Mouse (Mus musculus): ENCODE results near the gene Ust. TPM values are rescaled to one million over a fixed set of nuclear protein-coding genes. Genes with fewer than 3 reads are reported as not detected.

The Ust gene
- polyA plus RNA-seq, 1 experiment from 2014 or later = 10.8 TPM

DNA sequence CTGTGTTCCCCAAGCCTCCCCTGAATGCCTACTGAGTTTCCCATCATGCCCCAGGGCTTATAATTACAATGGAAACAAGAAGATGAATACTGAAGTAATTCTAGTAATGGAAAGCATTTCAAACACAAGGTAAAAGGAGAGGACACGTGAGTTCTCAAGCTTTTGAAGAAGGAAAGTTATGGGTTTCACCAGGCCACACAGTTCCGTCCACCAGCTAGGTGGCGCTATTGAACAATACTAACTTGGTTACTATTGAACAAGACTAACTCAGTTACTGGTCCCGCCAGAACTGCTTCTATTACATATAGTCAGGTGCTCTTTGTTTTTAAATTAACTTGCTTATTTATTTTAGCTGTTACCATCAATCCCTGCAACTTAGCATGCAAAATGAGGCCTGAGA is 276.3 kb downstream of the Ust start:
- H3K27me3 ChIP-seq (replicated peaks; ENCODE audit: control insufficient read depth, insufficient read depth, low read length) = no peaks in the 10 kb centered on the region
- H3K4me1 ChIP-seq (ENCODE audit: control insufficient read depth, insufficient read depth, low read length) = no peaks in the 10 kb centered on the region
- WGBS = 15% methylated on average over 4 of the region's 4 CpGs
- no peak overlapping the region for H3K4me3 ChIP-seq (ENCODE audit: low read depth, low read length)
- H3K27ac ChIP-seq (replicated peaks; ENCODE audit: low read depth, low read length) = no peak overlapping the region
- H3K4me2 ChIP-seq (ENCODE audit: low read depth, low read length) = no peak overlapping the region
- ATAC-seq (ENCODE audit: low read depth) (no peak), DNase-seq (ENCODE audit: low spot score) (peak; percentile 83)
- H3K36me3 ChIP-seq (ENCODE audit: control insufficient read depth, insufficient read depth, low read length) = no peaks in the 10 kb centered on the region
- no peak overlapping the region for H3K9ac ChIP-seq (ENCODE audit: low read depth, low read length)
- H3K9me3 ChIP-seq (ENCODE audit: control insufficient read depth, low read length) = no peaks in the 10 kb centered on the region

DNA sequence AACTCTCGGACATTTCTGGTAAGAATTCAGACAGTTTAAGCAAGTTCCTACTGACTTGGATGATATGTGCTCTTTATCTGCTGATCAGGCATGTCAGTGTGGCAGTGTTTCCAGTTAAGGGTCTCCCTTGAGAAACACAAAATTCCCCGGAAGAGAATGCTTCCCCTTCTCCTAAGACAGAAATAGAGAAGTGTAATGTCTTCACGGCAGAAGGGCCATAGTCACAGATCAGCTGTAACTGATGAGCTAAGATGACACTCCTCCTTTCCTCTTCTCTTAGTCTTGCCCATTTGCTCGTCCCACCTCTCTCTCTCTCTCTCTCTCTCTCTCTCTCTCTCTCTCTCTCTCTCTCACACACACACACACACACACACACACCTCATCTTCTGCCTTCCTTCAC is 277.9 kb downstream of the Ust start:
- WGBS = 58% methylated on average over 4 of the region's 4 CpGs
- no peaks in the 10 kb centered on the region for H3K27me3 ChIP-seq (replicated peaks; ENCODE audit: control insufficient read depth, insufficient read depth, low read length)
- ATAC-seq (ENCODE audit: low read depth) = no peak

DNA sequence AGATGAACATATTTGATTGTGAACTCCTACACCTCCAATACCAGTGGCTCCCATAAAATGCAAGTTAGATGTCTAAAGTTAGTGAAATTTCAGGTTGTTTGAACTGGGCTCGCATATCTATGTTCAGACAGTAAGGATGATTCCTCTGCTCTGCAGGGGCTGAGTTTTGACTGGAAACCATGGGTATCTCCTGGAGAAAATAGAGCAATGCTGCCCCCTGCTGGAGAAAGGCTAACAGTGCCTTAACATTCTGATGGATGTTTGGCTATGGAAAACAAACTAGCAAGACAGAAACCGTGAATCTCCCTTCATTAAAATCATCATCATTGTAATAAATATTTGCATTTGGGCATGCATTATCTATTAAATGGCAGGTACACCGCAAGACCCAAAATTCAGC is 278.4 kb downstream of the Ust start:
- 10% methylated on average over 3 of the region's 3 CpGs for WGBS
- no peaks in the 10 kb centered on the region for H3K27me3 ChIP-seq (replicated peaks; ENCODE audit: control insufficient read depth, insufficient read depth, low read length)
- H3K4me1 ChIP-seq (ENCODE audit: control insufficient read depth, insufficient read depth, low read length) = no peaks in the 10 kb centered on the region
- no peak overlapping the region for H3K9ac ChIP-seq (ENCODE audit: low read depth, low read length)
- H3K27ac ChIP-seq (replicated peaks; ENCODE audit: low read depth, low read length) = no peak overlapping the region
- no peaks in the 10 kb centered on the region; the same call in 1 of the 2 replicates for H3K9me3 ChIP-seq (ENCODE audit: control insufficient read depth, low read length)
- peak; percentile 53; the same call in 1 of the 2 replicates for ATAC-seq (ENCODE audit: low read depth)
- DNase-seq (ENCODE audit: low spot score) = peak; percentile 88
- no peak overlapping the region for H3K4me3 ChIP-seq (ENCODE audit: low read depth, low read length)
- H3K4me2 ChIP-seq (ENCODE audit: low read depth, low read length) = no peak overlapping the region
- no peaks in the 10 kb centered on the region for H3K36me3 ChIP-seq (ENCODE audit: control insufficient read depth, insufficient read depth, low read length)

More for the DNA sequence above, 277.9 kb downstream of the Ust start:
- Histone ChIP-seq H3K4me1 (ENCODE audit: control insufficient read depth, insufficient read depth, low read length) (no peaks in the 10 kb centered on the region), H3K36me3 (ENCODE audit: control insufficient read depth, insufficient read depth, low read length) (no peaks in the 10 kb centered on the region), H3K4me3 (ENCODE audit: low read depth, low read length) (no peak overlapping the region), H3K9me3 (ENCODE audit: control insufficient read depth, low read length) (no peaks in the 10 kb centered on the region), H3K27ac (replicated peaks; ENCODE audit: low read depth, low read length) (no peak overlapping the region), H3K9ac (ENCODE audit: low read depth, low read length) (no peak overlapping the region), H3K4me2 (ENCODE audit: low read depth, low read length) (no peak overlapping the region)
- no peak for DNase-seq (ENCODE audit: low spot score)

DNA sequence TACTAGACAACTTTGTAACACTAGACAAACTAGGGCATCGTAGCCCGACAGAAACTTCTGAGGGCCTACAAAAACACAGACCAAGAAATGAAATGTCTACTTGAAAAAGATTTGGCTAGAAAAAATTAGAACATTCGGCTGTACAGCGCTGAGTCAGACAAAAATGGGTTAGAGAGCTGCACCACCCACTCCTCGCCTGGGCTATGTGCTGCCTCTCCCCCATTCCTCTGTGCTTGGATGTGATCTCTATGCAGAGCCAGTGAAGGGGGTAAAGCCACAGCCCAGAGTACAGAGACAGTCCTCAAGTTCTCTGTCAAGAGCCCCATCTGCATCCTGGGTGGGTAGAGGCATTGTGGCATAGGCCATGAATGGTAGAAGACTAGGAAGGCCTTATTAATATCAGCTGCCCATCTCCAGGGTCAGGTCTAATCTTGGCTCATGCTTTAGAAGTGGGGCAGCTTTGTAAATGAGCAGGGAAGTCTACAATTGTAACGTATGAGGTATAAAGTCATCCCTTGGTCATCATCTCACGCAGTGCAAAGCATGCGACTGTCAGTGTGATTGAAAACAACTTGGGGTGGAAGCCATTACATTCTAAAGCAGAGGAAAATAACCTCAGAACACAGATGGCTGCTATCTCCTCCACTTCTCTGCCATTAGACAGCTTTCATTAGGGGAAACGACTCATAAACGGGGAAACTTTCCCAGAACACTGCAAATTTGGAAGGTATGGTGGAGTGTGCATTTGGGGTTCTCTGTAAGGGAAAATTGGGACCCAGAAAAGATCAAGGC is 281.6 kb downstream of the Ust start:
- no peak for DNase-seq (ENCODE audit: low spot score)
- no peak for ATAC-seq (ENCODE audit: low read depth)

DNA sequence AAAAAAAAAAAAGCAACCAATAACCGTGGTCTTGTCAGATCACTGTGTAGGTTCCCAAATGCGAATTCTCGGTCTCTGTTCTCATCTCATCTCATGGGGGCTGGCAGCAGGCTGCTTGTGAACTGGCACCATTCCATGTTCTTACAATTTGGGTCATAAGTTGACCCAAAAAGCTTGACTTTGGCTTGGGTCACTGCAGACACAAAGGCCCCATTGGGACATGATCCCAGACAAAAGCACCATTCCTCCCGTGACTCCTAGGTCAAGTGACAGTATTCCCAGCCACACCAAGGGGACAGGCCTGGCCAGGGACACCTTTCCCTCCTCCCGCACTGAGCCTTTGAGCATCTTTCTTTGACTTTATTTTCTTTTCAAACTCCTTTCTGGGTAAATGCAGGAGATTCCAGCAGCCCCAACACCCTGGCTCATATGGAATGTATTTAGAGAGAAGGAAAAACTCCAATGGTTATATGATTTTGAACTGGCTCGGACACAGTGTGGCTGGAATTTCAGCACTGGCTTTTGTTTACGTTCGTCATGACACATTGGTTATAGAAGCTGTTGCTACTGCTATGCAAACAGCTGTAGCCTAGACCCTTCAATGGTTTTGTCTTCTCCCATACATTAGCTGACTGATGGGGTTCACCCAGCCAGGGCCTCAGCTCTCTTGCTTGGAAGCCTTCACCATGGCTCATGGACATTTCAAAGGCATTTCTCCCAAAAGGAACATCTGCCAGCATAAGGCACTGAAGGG is 285.3 kb downstream of the Ust start:
- H3K36me3 ChIP-seq (ENCODE audit: control insufficient read depth, insufficient read depth, low read length) = no peaks in the 10 kb centered on the region
- no peak overlapping the region for H3K9ac ChIP-seq (ENCODE audit: low read depth, low read length)
- H3K27ac ChIP-seq (replicated peaks; ENCODE audit: low read depth, low read length) = peak overlapping the region; percentile 16; the same call in 1 of the 2 replicates
- peaks cover 5% of the 10 kb centered on the region; the same call in 1 of the 2 replicates for H3K4me1 ChIP-seq (ENCODE audit: control insufficient read depth, insufficient read depth, low read length)
- ATAC-seq (ENCODE audit: low read depth) (no peak), DNase-seq (ENCODE audit: low spot score) (peak; percentile 57)
- H3K27me3 ChIP-seq (replicated peaks; ENCODE audit: control insufficient read depth, insufficient read depth, low read length) = no peaks in the 10 kb centered on the region
- no peak overlapping the region for H3K4me3 ChIP-seq (ENCODE audit: low read depth, low read length)
- WGBS = 78% methylated on average over 8 of the region's 8 CpGs
- H3K4me2 ChIP-seq (ENCODE audit: low read depth, low read length) = no peak overlapping the region
- no peaks in the 10 kb centered on the region; the same call in 1 of the 2 replicates for H3K9me3 ChIP-seq (ENCODE audit: control insufficient read depth, low read length)

More for the DNA sequence above, 281.6 kb downstream of the Ust start:
- no peaks in the 10 kb centered on the region for H3K36me3 ChIP-seq (ENCODE audit: control insufficient read depth, insufficient read depth, low read length)
- 81% methylated on average over 10 of the region's 10 CpGs for WGBS
- no peak overlapping the region for H3K4me2 ChIP-seq (ENCODE audit: low read depth, low read length)
- H3K27ac ChIP-seq (replicated peaks; ENCODE audit: low read depth, low read length) = no peak overlapping the region
- H3K4me3 ChIP-seq (ENCODE audit: low read depth, low read length) = no peak overlapping the region
- H3K27me3 ChIP-seq (replicated peaks; ENCODE audit: control insufficient read depth, insufficient read depth, low read length) = no peaks in the 10 kb centered on the region
- H3K9me3 ChIP-seq (ENCODE audit: control insufficient read depth, low read length) = no peaks in the 10 kb centered on the region; the same call in 1 of the 2 replicates
- no peaks in the 10 kb centered on the region for H3K4me1 ChIP-seq (ENCODE audit: control insufficient read depth, insufficient read depth, low read length)
- H3K9ac ChIP-seq (ENCODE audit: low read depth, low read length) = no peak overlapping the region

DNA sequence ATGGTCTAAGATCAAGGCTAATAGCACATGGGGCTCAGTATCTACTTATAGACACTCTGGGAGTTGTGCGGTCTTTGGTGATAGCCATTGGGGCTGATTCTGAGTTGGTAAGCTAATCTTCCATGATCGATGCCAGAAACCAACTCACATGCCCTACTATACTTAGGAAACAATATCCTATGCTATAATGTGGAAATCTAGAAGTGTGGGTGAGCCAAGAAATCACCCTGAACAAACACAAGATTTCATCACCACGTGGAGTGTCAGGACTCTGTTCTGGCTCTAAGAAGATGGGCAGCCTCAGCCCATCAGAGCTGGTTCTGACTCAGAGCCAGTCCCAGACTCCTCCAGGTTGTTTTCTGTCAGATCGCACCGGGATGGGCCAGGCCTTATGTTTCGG is 286.1 kb downstream of the Ust start:
- ATAC-seq (ENCODE audit: low read depth) = 0 out of 2 replicates have a peak, but pooled peaks have one; percentile 9
- H3K27ac ChIP-seq (replicated peaks; ENCODE audit: low read depth, low read length) = peak overlapping the region; percentile 47; the same call in 1 of the 2 replicates
- 79% methylated on average over 6 of the region's 6 CpGs for WGBS

DNA sequence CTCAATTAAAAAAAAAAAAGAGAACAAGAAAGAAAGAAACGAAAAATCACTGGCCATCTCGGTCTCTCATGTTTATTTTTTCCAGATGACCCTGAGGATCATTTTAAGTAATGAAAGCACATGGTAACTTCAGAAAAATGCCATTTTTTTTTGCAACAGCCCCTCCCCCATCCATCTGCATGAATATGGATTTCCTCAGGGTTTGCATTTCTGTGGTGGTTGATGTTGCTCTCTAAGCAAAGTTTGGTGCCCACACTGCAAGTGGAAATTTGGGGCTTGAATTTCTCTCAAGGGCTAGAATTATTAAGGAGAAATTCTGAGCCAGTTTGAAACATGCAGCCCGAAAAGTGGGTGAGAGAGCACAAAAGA is 290.3 kb downstream of the Ust start:
- Histone ChIP-seq H3K9me3 (ENCODE audit: control insufficient read depth, low read length) (no peaks in the 10 kb centered on the region), H3K4me2 (ENCODE audit: low read depth, low read length) (no peak overlapping the region), H3K27me3 (replicated peaks; ENCODE audit: control insufficient read depth, insufficient read depth, low read length) (no peaks in the 10 kb centered on the region), H3K4me1 (ENCODE audit: control insufficient read depth, insufficient read depth, low read length) (peaks cover 5% of the 10 kb centered on the region; the same call in 1 of the 2 replicates), H3K27ac (replicated peaks; ENCODE audit: low read depth, low read length) (peak overlapping the region; percentile 69), H3K36me3 (ENCODE audit: control insufficient read depth, insufficient read depth, low read length) (no peaks in the 10 kb centered on the region), H3K9ac (ENCODE audit: low read depth, low read length) (no peak overlapping the region), H3K4me3 (ENCODE audit: low read depth, low read length) (no peak overlapping the region)
- DNase-seq (ENCODE audit: low spot score) (peak; percentile 66), ATAC-seq (ENCODE audit: low read depth) (no peak)
- 33% methylated on average over 3 of the region's 3 CpGs for WGBS

More for the DNA sequence above, 286.1 kb downstream of the Ust start:
- H3K9ac ChIP-seq (ENCODE audit: low read depth, low read length) = no peak overlapping the region
- no peaks in the 10 kb centered on the region; the same call in 1 of the 2 replicates for H3K9me3 ChIP-seq (ENCODE audit: control insufficient read depth, low read length)
- no peaks in the 10 kb centered on the region for H3K36me3 ChIP-seq (ENCODE audit: control insufficient read depth, insufficient read depth, low read length)
- no peak overlapping the region for H3K4me3 ChIP-seq (ENCODE audit: low read depth, low read length)
- peak; percentile 38 for DNase-seq (ENCODE audit: low spot score)
- no peak overlapping the region for H3K4me2 ChIP-seq (ENCODE audit: low read depth, low read length)
- no peaks in the 10 kb centered on the region for H3K27me3 ChIP-seq (replicated peaks; ENCODE audit: control insufficient read depth, insufficient read depth, low read length)
- peaks cover 5% of the 10 kb centered on the region; the same call in 1 of the 2 replicates for H3K4me1 ChIP-seq (ENCODE audit: control insufficient read depth, insufficient read depth, low read length)

DNA sequence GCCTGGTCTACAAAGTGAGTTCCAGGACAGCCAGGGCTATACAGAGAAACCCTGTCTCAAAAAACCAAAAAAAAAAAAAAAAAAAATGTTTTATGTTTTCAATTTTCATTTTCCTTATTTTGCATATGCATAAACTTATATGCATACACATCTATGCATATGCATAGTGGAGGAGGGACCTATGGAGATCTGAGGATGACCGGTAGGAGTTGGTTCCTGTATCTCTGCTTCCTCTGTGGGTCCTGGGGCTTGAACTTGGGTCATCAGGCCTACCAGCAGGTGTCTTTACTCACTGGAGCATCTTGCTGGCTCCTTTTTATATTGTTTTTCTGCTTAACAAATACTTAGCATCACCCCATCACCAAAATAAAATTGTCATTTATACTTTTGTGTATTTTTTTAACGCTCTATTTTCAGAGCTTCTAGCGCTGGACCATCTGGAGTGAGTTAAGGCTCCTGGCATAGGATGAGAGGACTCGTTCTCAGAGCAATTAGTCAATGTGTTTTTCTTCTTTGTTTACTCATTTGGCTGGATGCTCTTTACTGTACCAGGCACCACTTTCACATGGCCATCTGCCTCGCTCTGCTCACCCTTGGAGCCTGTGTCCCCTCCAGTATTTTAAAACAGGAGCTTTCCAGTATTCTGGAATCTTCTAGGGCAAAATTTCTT is 290.8 kb downstream of the Ust start:
- H3K4me3 ChIP-seq (ENCODE audit: low read depth, low read length) = no peak overlapping the region
- ATAC-seq (ENCODE audit: low read depth) (0 out of 2 replicates have a peak, but pooled peaks have one; percentile 41), DNase-seq (ENCODE audit: low spot score) (peak; percentile 71)
- H3K9ac ChIP-seq (ENCODE audit: low read depth, low read length) = no peak overlapping the region
- peaks cover 5% of the 10 kb centered on the region; the same call in 1 of the 2 replicates for H3K4me1 ChIP-seq (ENCODE audit: control insufficient read depth, insufficient read depth, low read length)
- peak overlapping the region; percentile 69 for H3K27ac ChIP-seq (replicated peaks; ENCODE audit: low read depth, low read length)
- no peaks in the 10 kb centered on the region for H3K9me3 ChIP-seq (ENCODE audit: control insufficient read depth, low read length)
- no peak overlapping the region for H3K4me2 ChIP-seq (ENCODE audit: low read depth, low read length)
- H3K27me3 ChIP-seq (replicated peaks; ENCODE audit: control insufficient read depth, insufficient read depth, low read length) = no peaks in the 10 kb centered on the region
- H3K36me3 ChIP-seq (ENCODE audit: control insufficient read depth, insufficient read depth, low read length) = no peaks in the 10 kb centered on the region
- WGBS = 32% methylated on average over 5 of the region's 5 CpGs
